Mouse (Mus musculus): ENCODE measurements around the gene Egfr.

DNA sequence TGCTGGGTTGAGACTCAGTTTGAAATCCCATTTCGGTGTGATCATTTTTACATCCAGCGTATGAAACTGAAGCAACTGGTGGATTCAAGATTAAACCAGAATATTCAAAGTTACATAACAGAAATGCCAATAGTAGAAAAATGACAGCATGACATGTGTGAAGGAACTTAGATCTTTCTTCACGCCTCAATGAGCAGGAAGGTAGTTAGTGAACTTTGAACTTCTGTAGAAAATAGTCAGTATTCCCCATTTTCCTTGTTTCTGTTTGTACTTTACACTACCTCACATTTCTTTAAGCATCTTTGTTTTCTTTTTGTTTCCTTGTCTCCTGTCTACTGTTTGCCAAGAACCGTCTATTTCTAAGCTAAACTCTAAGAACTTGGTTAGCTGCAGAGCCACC lies 53.9 kb downstream of the Egfr start:
- TF ChIP-seq POLR2A (IDR thresholded peaks at IDR 0.05; ENCODE audit: insufficient read depth, low read depth, low read length): no peak
- TF ChIP-seq CTCF (IDR thresholded peaks at IDR 0.05; ENCODE audit: insufficient read depth, low read depth, low read length): no peak

Measured in olfactory bulb, adult 2 months (tissue).